Comparison of ENCODE assay signal across 22 mouse cellular contexts in the genomic region with DNA sequence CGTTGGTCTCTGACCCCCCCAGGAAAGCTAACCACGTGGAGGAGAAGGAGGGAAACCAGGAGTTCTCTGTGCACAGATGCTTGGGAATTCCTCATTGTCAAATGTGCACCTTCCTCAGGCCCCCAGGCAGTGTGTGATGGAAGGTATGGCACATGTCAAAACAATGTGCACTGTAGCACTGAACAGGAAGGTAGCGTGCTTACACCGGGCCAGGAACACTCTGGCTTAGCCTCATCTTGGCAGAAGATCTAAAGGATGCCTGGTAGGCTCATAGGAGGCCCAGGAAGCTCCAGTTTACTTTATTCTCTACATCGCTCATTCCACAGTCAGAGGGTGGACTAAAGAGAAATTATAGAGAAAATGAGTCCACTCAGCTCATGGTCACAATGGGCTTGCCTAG. TPM values are rescaled to one million over a fixed set of nuclear protein-coding genes. Genes with fewer than 3 reads are reported as not detected.
DNase-seq lines count a peak whose midpoint lies in the region; ATAC-seq lines count a peak whose summit lies in the region.
"Had no signal": no experiment of that assay in that cellular context is flagged by ENCODE, and none has a peak within 500 bp of the region (broad histone marks: within the 10 kb centered on the region; RNA-seq: fewer than 3 reads in every experiment).

No protein-coding gene starts in this region.

- DNase-seq in cerebellum, adult 11 months: peak; percentile 4
- DNase-seq in cerebellum, postnatal 4 days (ENCODE audit: low spot score in 2 of 2): no peak
- DNase-seq in midbrain, embryonic 11.5 days (ENCODE audit: low spot score, missing footprints): peak; percentile 39
- DNase-seq in cerebellum, postnatal 36 days: peak; percentile 30 to 42
- DNase-seq in retina, postnatal 1 day: no peak
- DNase-seq in gastrocnemius, adult 8-10 months (ENCODE audit: low spot score in 2 of 2): no peak
- no peak for DNase-seq in heart, postnatal 36 days
- DNase-seq: adrenal gland, postnatal 25 days; kidney, adult 18-20 months; lung, adult 18-20 months; lung, postnatal 10 days had no signal

- H3K36me3 ChIP-seq in midbrain, embryonic 11.5 days (ENCODE audit: control insufficient read depth, insufficient read depth, low read length): no peaks in the 10 kb centered on the region
- H3K36me3 ChIP-seq in midbrain, embryonic 15.5 days (replicated peaks): no peaks in the 10 kb centered on the region
- H3K36me3 ChIP-seq: hindbrain, embryonic 10.5 days; midbrain, embryonic 10.5 days had no signal

- 88% methylated on average over 5 of the region's 5 CpGs for WGBS in midbrain, embryonic 11.5 days
- 81% methylated on average over 5 of the region's 5 CpGs for WGBS in midbrain, embryonic 15.5 days

- ATAC-seq in midbrain, embryonic 11.5 days (ENCODE audit: low FRiP score): no peak
- no peak for ATAC-seq in midbrain, embryonic 15.5 days (replicated peaks)
- ATAC-seq: forebrain, embryonic 13.5 days; hindbrain, embryonic 16.5 days had no signal

- no peak overlapping the region for H3K9ac ChIP-seq in midbrain, embryonic 11.5 days (ENCODE audit: low read length)
- H3K9ac ChIP-seq in midbrain, embryonic 15.5 days: no peak overlapping the region
- H3K9ac ChIP-seq: forebrain, embryonic 13.5 days had no signal

- intact Hi-C loops in heart, postnatal 36 days (cut with DNase I): no loop called here

- H3K4me2 ChIP-seq in midbrain, embryonic 11.5 days: no peak overlapping the region
- no peak overlapping the region for H3K4me2 ChIP-seq in midbrain, embryonic 15.5 days
- H3K4me2 ChIP-seq: forebrain, embryonic 13.5 days; heart, embryonic 11.5 days; liver, embryonic 11.5 days had no signal

- H3K4me3 ChIP-seq in midbrain, embryonic 11.5 days (ENCODE audit: low read depth, low read length): no peak overlapping the region
- H3K4me3 ChIP-seq in midbrain, embryonic 15.5 days: no peak overlapping the region
- H3K4me3 ChIP-seq: erythroblast, embryonic 14.5 days; forebrain, embryonic 13.5 days; hindbrain, embryonic 10.5 days; midbrain, embryonic 10.5 days had no signal

- H3K9me3 ChIP-seq in midbrain, embryonic 11.5 days (ENCODE audit: control insufficient read depth, low read length): no peaks in the 10 kb centered on the region
- H3K9me3 ChIP-seq in midbrain, embryonic 15.5 days: no peaks in the 10 kb centered on the region
- H3K9me3 ChIP-seq: forebrain, embryonic 13.5 days; hindbrain, embryonic 10.5 days; midbrain, embryonic 10.5 days had no signal

- no peaks in the 10 kb centered on the region for H3K27me3 ChIP-seq in midbrain, embryonic 11.5 days (ENCODE audit: control insufficient read depth, insufficient read depth, low read length)
- H3K27me3 ChIP-seq in midbrain, embryonic 15.5 days (replicated peaks): no peaks in the 10 kb centered on the region
- H3K27me3 ChIP-seq: forebrain, embryonic 13.5 days had no signal

- no peaks in the 10 kb centered on the region for H3K4me1 ChIP-seq in midbrain, embryonic 11.5 days (ENCODE audit: control insufficient read depth, insufficient read depth, low read length)
- no peaks in the 10 kb centered on the region for H3K4me1 ChIP-seq in midbrain, embryonic 15.5 days
- H3K4me1 ChIP-seq: forebrain, embryonic 13.5 days; hindbrain, embryonic 10.5 days; midbrain, embryonic 10.5 days had no signal

- no peak overlapping the region for H3K27ac ChIP-seq in midbrain, embryonic 11.5 days (ENCODE audit: low read depth, low read length)
- no peak overlapping the region for H3K27ac ChIP-seq in midbrain, embryonic 15.5 days
- H3K27ac ChIP-seq: forebrain, embryonic 13.5 days; hindbrain, embryonic 10.5 days; kidney, postnatal 0 days; midbrain, embryonic 10.5 days had no signal

RNA-seq across cellular contexts. Expression of a gene that starts 57.5 kb away (rescaled TPM):
- 4.0 and 4.2 TPM in 2 replicates for polyA plus RNA-seq in midbrain, embryonic 11.5 days (2014; fragmentation: Nextera tagmentation; extraction: Ambion mirVana)
- polyA plus RNA-seq in midbrain, embryonic 15.5 days (2015; fragmentation: Nextera tagmentation; extraction: Ambion mirVana): 1.3 and 2.3 TPM in 2 replicates
- 1 to 10 TPM; 1.6 to 2.6 (median 1.6) TPM for total RNA-seq in gastrocnemius, adult 8-10 months (2022)
- 1 to 10 TPM; 3.4 to 4.5 TPM for total RNA-seq in heart, postnatal 36 days (2021)
- total RNA-seq: granulocyte monocyte progenitor cell, adult 5-6 weeks; neutrophil, adult 5-6 weeks had no signal
- polyA plus RNA-seq: erythroblast, embryonic 14.5 days had no signal

Comparison
In these comparisons a context has a peak if more than half of its experiments do, and no peak if none do; other contexts are left out.
1. DNase-seq: peak in cerebellum, adult 11 months (single experiment), midbrain, embryonic 11.5 days (single experiment) and cerebellum, postnatal 36 days (2 of 2); none in cerebellum, postnatal 4 days (0 of 2), retina, postnatal 1 day (single experiment), gastrocnemius, adult 8-10 months (0 of 2) and heart, postnatal 36 days (0 of 2).